Mouse (Mus musculus) cerebellum, adult 2 months (tissue): Measurements from ENCODE around the gene Fxyd6.

Source experiments
- CTCF ChIP-seq: fragments of 200-500 bp; IDR thresholded peaks from 2 replicates; pipeline ENCODE4 v1.5.1; 2011; ENCODE audit warnings: low read depth, mild to moderate bottlenecking, control low read depth, low read length, moderate library complexity, borderline replicate concordance; ENCODE audit not compliant: insufficient read depth
- POLR2A ChIP-seq: fragments of 200-500 bp; IDR thresholded peaks from 2 replicates; pipeline ENCODE4 v1.6.1; 2011; ENCODE audit warnings: low read length, control low read depth, borderline replicate concordance; ENCODE audit not compliant: insufficient read depth

DNA sequence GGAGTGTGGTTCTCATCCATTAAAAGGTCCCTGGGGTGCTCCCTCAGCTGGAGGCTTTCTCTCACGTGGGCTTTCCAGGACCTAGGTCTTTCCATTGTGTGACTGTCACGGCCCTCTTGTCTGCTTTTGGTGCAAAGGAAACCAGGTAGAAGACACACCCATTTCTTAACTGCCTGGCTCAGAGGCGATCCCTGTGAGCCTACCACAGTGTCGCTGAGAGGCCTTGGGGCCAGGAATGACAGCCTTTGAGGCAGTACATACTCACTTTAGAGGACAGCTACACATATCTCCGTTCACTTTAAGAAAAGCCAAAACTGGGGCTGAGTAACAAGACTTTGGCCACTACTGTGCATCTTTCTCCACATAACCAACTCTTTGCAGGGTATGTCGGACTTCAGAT, 21.4 kb upstream of the Fxyd6 start:
- TF ChIP-seq CTCF (no peak), POLR2A (no peak)
